Mouse (Mus musculus) E14TG2a.4 (cell line): Measurements from ENCODE around the gene Med31.

Source experiments
- CTCF ChIP-seq: conservative IDR thresholded peaks from 2 replicates; pipeline ENCODE4 v1.5.1; 2014; ENCODE audit warnings: low read length
- POU5F1 ChIP-seq: IDR thresholded peaks from 2 replicates; pipeline ENCODE4 v1.6.1; 2014; ENCODE audit warnings: low read length, borderline replicate concordance

DNA sequence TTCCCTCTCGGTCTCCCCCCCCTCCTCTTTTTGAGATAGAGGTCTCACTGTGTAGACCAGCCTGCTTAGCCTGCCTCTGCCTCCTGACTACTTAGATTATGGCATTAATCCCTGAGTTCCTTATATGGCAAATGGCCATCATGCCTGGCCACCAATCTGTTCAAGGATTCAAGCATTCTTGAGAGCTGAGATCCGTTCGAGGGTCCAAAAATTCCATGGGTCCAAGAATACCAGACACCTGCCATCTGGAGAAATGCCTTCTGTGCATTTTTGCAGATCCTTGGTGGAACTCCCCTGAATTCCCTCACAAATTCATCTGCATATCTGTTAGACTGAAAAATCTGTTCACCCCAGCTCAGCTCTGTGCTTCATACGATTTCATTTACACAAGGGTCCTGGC is 8.0 kb upstream of the Med31 start:
- TF ChIP-seq CTCF = no peak
- no peak for TF ChIP-seq POU5F1
